Mouse (Mus musculus): ENCODE measurements at regions not wholly inside any gene's neighbourhood (a gene's known extent, or its start where the extent isn't known, plus 50 kb on each side); places are given as distances from the start of the nearest gene placed in this dataset.
A peak's percentile ranks its signal among the peaks of the same experiment; 100 is the strongest.
"Not testable (repeated sequence)": the region's sequence is repeated elsewhere in the genome, so short reads cannot be mapped to it uniquely, and the experiment has no call there.

DNA sequence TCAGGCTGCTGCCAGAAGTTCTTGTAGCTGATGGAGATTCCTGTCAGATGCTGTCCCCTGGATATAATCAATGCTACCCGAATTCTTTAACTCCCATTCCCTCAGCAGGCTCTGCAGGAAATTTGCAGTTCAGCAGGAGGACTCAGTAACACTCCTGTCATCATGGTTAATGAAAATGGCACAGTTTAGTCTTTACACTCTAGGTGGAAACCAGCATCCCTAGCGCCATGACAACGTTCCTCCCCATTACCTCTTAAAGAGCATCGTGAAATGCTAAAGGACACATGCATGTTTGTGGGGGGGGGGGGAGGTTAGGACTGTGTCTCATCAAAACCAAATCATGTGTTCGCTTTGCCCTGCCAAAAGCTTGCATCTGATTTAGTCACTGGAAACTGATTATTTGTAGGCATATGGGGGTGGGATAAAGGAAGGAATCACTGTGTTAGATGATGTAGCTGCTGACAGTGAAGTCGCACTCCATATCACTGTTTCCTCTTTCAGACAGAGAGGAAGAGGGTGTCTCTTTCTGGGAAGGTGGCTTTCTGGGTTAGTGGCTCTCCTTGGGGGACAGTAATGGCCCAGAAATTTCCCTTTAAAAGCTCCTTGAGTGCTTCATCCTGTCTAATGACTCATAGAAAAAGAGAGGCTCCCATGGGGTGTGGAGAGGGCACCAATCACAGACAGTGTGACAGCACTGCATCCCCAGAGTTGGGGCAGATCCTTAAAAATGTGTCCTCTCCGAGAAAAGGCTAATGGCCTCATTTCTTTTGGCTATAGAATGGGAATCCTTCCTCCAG is 351.5 kb downstream of the Plekhb2 start:
- DNase-seq, result no peak

DNA sequence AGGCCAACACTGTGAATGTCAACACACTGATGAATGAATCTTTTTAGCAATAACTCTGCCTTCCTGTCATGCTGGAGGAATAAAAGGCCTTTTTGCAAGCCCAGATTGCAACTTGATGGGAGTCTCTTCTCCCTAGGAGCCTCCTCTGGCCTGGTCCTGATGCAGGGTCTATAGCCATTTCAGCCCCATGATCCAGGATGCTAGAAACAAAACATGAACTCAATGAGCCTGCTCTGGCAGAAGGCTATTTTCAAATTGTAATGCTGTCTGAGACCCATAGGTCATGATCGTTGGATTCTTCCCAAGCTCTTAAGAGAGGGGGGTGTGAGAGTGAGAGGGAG is 352.1 kb downstream of the Plekhb2 start:
- DNase-seq, result no peak

DNA sequence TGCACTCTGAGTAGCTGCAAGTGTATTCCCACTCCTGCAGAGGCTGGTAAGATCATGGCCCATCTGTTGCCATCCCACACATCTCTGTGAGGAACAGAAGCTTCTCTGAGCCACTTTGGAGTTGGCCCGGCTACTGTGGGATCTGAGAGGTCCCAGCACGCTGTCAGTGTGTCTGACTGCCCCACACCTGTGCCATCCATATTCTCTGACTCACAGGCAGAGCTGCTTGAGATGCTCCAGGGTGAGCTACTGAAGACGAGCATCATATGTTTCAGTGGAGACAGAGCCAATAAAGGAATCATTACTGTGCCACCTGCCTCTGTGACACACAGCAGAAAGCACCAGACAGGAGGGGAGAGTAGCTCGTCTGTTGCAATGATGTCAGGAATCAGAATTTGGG is 352.8 kb downstream of the Plekhb2 start:
- DNase-seq, result no peak

DNA sequence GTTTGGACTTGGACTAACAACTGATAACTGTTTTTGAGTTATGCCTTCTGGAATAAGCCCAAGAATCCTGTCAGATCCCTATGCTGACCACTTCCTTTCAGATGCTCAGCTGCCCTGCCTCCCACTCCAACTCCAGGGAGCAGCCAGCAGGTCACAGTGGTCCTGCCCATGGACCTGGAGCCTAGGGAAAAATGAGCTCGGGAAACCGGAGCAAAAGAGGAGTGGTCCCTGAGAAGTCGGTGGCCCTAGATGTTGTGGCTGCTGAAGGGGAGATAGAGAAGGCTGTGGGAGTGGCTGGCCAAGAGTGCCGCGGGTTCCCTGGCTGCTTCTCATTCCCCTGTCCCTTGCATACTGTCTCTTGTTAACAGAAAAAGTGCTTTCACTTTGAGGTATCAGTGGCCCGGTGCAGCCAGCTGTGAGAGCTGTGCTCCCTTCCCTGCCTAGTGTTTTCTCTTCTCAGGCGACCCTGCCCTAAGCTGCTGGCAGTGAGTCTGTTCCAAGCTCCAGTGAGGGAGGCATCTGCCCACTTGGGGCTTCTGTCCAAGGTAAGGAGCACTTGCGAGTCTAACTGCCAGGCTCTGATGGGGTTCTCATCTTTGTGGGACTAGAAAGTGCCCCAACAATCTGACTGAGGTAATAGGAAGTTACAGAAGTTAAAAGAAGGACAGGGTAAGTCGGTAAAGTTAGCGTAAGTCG is 357.2 kb downstream of the Plekhb2 start:
- DNase-seq, result peak; percentile 7

DNA sequence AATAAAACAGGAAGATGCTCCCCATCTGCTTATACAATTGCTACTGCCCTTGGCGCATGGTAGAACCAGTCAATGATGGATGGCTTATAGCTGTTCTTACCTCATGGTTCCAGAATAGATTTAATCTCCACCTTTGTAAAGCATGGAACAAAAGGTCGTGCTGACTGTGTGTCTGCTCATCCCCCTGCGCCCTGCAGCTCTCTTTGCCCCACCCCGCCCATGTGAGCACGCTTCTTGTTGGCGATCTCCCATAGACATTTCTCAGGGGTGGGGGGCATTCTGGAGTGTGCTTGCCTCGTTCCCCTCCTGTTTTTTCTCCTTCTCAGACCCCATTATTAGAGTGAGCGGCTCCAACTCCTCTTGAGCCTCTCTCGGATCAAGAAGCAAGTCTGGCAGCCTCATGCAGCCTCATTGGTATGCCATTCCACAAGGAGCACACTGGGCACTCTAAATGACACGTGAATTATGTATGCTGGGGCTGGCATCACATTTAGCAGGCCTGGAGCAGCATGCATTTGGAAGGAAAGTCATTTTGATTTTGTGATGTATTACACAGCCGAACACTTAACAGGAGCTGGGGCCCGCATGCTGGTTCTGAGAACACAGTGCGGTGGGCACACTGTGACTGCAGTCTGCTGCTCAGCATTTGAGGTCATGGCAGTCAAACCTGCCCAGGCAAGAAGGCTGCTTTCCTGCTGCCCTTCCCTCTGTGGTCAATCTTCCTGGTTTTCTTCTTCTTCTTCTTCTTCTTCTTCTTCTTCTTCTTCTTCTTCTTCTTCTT is 362.5 kb downstream of the Plekhb2 start:
- no peak for DNase-seq

DNA sequence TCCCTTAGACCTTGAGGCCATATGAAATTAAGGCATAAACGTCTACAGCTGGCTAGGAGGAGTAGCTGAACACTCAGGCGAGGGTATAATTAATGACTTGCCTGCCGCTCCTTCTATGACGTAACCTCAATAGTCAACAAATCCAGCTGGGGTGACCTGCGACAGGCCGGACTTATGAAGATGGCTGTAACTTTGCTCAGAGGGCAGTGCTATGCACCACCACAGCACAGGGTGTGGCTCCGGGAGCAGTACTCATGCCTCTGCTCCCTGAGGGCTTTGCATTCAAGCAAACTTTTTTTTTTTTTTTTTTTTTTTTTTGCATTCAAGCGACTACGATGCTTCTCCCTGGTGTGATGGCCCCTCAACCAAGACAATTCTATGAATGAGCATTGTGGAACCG is 364.1 kb downstream of the Plekhb2 start:
- no peak for DNase-seq

DNA sequence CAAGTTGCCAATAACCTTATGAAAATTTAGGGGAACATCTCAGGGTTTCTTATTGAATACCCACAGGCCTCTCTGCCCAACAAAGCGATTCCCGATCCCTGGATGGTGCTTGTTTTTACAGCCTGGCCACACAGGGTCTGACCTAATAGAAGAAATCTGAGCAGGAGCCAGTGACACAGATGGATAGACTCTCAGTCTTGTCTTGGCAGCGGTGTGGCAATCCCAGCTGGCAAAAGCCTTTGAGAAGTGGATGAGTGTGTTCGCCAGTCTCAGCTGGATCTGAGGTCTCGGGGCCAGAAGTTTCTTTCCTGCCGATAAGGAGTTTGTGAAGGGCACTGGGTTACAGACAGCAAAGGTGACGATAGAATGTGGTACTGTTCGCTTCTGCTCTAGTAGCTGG is 366.6 kb downstream of the Plekhb2 start:
- peak; percentile 34 for DNase-seq

DNA sequence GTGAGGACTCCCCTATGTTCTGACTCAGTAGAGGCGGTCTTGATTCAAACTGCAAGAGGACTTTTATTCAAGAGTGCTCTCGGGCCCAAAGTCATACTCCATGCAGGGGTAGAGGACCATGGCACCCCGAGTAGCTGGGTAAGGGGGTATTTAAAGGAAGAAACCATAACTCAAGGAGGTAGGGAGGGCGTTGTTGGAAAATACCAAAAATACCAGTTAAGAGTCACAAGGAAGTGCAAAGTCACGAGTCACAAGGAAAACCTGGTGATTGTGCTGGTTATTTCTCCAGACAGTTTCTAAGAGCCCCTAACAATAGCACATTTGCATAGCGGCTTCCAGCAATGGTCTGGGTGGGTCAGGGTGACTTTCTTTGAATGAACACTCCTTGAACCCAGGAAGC is 370.4 kb downstream of the Plekhb2 start:
- DNase-seq, result not testable (repeated sequence)

DNA sequence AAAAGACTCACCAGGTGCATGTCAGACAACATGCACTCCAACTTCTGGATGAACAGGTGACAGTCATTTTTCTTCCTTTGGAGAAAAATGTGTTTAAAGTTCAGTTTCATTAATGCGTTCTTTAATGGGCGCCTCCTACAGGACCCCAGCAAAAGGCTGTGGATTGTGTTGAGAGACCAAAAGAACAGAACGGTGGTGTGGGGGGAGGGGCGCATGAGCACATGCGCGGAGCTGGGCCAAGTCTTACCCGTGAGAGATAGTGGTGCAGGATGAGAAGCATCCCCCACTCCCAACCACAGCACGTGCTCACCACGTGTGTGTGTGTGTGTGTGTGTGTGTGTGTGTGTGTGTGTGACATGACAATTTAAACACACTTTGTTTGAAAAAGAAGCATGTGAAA is 371.0 kb downstream of the Plekhb2 start:
- DNase-seq, result no peak

DNA sequence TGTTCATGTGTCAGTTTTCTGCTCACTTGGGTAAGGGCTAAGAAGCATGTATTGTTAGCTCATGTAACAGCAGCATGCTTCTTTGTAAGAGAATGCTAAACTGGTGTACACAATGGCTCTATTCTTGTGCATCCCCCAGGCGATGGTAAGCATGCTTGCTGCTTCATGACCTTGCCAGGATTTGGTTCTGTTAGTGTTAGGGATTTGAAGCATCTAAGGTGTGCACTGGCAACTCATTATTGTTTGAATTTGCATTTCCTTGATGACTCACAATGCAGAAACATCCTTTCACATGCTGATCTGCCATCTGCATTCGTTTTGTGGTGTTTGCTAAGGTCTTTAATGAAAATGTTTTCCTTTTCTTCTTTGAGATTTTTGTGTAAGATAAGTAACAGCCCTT is 382.8 kb downstream of the Plekhb2 start:
- no peak for DNase-seq

DNA sequence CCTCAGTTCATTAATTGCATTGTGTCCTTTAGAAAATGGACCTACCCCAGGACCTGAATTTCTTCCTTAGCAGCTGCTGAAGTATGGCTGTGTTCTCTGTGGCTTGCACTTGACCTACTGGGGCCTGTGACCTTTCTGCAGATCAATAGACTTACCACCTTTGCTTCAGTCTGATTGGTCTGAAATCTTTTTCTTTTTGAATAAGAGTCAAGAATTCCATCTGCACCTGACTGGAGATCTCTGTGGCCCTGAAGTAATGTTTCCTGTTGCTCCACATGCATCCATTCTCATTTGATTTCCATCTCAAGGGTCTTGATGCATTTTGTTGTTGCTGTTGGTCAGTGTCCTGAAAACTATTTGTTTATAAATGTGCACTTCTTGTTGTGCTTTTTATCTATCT is 388.4 kb downstream of the Plekhb2 start:
- no peak for DNase-seq

DNA sequence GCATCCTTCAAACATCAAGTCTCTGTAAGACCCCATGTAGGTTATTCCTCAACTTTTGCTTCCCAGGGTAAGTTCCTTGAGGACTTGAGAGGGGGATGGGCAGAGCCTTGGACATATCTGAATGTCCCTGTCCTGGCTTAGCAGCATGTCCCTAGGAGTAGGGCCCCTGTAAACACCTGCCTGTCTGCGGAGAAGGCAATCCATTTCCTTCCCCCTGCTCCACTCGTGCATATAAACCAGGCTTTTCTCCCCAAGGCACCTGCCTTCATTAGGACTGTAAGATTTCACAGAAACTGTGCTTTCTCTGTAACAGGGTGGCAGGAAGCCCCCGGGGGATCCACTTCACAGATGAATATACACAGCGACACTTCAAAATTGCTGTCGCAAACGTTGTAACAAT is 393.1 kb downstream of the Plekhb2 start:
- DNase-seq, result no peak

DNA sequence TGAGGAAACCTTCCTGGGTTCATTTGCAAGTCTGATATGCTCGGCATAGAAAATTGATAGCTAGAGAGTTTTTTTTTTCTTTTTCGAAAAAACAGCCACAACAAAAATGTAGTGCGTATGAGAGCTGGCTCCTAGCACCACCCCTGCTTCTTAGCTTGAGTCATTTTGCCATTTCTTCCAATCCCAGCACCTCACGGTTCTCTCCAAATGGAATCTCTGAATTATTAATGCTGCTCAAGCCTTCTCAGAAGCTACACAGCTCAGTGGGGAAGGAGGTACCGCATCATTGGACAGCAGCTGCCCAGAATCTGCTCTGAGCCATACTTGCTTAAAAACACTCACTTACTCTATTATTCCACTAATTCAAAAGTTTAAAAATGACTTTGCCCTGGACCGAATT is 393.6 kb downstream of the Plekhb2 start:
- no peak for DNase-seq

DNA sequence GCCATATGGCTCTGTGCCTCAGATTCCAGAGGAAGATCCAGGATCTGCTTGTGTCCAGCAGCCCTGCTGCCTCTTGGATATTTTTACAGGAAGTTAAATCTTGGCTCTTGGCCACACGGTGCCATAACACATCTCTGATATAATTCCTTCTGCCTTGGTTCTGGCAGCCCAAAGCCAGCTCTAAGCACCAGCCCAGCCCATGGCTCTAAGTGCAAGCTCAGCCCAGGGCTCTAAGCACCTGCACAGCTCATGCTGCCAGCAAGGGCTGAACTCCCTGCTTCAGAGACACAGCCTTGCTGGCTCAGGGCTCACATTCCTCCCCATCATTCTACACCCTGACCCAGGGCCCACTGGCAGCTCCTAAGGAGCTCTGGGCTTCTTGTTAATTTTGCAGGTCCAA is 415.3 kb downstream of the Plekhb2 start:
- no peak for DNase-seq

DNA sequence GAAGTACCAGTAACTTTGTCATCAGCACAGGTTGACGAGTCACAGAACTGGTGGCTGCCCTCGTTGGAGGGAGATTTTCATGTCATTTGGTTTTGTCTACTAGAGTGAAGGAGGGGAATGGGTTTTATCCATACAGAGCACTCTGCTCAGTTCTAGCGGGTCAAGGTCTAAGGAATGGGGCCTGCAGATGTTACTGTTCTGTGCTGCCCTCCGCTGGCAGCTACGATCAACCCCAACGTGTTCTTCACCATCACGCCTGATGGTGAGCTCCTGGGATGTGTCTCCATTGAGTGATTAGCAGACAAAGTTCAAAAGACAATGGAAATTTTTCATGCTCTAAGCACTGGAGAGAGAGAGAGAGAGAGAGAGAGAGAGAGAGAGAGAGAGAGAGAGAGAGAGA is 416.9 kb downstream of the Plekhb2 start:
- peak; percentile 43 for DNase-seq

DNA sequence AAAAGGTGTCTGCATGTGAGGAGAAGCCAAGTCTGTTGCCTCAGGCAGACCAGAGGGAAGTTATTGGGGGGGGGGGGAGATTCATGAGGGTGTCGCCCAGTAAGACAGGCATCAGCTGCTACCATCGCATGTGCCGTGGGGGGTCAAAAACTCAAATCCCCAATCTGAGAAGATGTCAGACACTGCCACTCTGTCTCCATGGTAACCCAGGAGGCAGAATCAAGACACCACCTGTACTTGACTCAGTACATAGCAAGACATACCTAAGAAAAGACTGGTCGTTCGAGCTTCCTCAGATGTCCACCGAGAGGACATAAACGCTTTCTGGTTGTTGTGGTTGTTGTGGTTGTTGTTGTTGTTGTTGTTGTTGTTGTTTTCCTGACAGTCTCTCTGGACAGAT is 418.1 kb downstream of the Plekhb2 start:
- no peak for DNase-seq

DNA sequence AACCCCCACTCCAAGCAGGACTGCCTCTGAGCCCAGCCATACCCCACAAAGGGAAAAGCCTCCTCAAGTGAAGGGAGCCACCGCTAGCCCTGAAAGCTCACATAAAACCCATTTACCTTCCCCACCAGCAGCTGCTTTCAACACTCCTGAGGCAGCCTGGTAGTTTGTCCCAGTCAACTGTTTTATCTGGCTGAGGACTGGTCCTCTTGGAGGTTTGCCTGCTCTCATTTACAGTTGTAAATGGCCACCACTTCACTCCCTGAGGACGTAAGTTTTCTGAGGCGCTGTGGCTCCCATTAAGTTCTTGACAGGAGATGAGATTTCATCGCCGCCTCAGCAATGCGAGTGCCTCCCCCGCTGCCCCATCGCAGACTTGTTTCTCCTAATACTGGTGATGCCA is 425.2 kb downstream of the Plekhb2 start:
- no peak for DNase-seq

Data from lung, postnatal 10 days (tissue).